Mouse (Mus musculus) heart, adult 2 months (tissue): ENCODE measurements around the gene Tmem138. TPM values are rescaled to one million over a fixed set of nuclear protein-coding genes. Genes with fewer than 3 reads are reported as not detected.

Experiments
- DNase-seq, 2 experiments: peaks; one replicate each; pipeline ENCODE4 v3.0.0; 2021
- H3K27ac ChIP-seq: fragments of 200-600 bp; 2 replicates; pipeline ENCODE4 v1.8.1; 2022
- H3K27me3 ChIP-seq: fragments of 200-500 bp; 2 replicates; pipeline ENCODE4 v1.6.1; 2012; ENCODE audit warnings: mild to moderate bottlenecking, low read length, inconsistent platforms, mixed read lengths; ENCODE audit not compliant: control insufficient read depth, insufficient read depth
- H3K36me3 ChIP-seq: fragments of 200-500 bp; 2 replicates; pipeline ENCODE4 v1.6.1; 2012; ENCODE audit warnings: low read length, inconsistent platforms; ENCODE audit not compliant: control insufficient read depth, insufficient read depth
- H3K4me1 ChIP-seq: fragments of 200-500 bp; 2 replicates; pipeline ENCODE4 v1.6.1; 2011; ENCODE audit warnings: low read length; ENCODE audit not compliant: control insufficient read depth, insufficient read depth
- H3K4me3 ChIP-seq: fragments of 200-600 bp; 2 replicates; pipeline ENCODE4 v1.8.1; 2022
- H3K79me2 ChIP-seq: fragments of 200-500 bp; replicated peaks from 2 replicates; pipeline ENCODE4 v1.6.1; 2012; ENCODE audit warnings: mild to moderate bottlenecking, inconsistent platforms, low read length, moderate library complexity, mixed read lengths; ENCODE audit not compliant: control insufficient read depth, insufficient read depth
- H3K9ac ChIP-seq: fragments of 200-500 bp; 2 replicates; pipeline ENCODE4 v1.6.1; 2012; ENCODE audit warnings: low read depth, mild to moderate bottlenecking, control low read depth, inconsistent platforms, low read length, mixed read lengths
- CTCF ChIP-seq: fragments of 200-600 bp; IDR thresholded peaks from 2 replicates; pipeline ENCODE4 v1.8.1; 2022; ENCODE audit warnings: antibody characterized with exemption, mild to moderate bottlenecking, moderate library complexity
- EP300 ChIP-seq: fragments of 200-500 bp; IDR thresholded peaks from 2 replicates; pipeline ENCODE4 v1.6.1; 2011; ENCODE audit warnings: low read depth, low read length, control low read depth; ENCODE audit not compliant: insufficient read depth
- POLR2A ChIP-seq: fragments of 200-500 bp; IDR thresholded peaks from 2 replicates; pipeline ENCODE4 v1.6.1; 2011; ENCODE audit warnings: mild to moderate bottlenecking, low read depth, low read length, control low read depth; ENCODE audit not compliant: insufficient read depth
- WGBS: fragments of 180-500 bp; shearing (Covaris S2); methylation state at CpG from one replicate; pipeline ENCODE4 v1.1.7; 2018; 5-methylcytosine and 5-hydroxymethylcytosine counted together
- intact Hi-C: fragments of 180-260 bp; cut with DNase I; formaldehyde crosslinking; loops from one replicate; pipeline ENCODE4 v1.15.1; 2025
- polyA plus RNA-seq: library from polyadenylated mRNA; depleted of rRNA; stranded (reverse); fragments of >200 nt; gene quantifications from 2 replicates; pipeline ENCODE4 v1.2.3, GENCODE M21; 2012
- total RNA-seq, 2 experiments: library from RNA; stranded (reverse); gene quantifications; 2 replicates each; pipeline ENCODE4 v1.2.3; 2021

Gene Tmem138
- total and polyA plus RNA-seq, 3 experiments, result 1.9 to 6.2 (median 2.7) TPM

- H3K27me3 ChIP-seq, result no peaks in the 10 kb centered on the region
- 78% methylated on average over 2 of the region's 2 CpGs for WGBS
Observed at GRCm38 (mm10) chr19:10557001-10557400, 20.2 kb downstream of the Tmem138 start.

GRCm38 (mm10) chr19:10555624-10556510, 21.3 kb downstream of the Tmem138 start, which contains the start of gene Tmem216:
Tmem216 (minus strand) TSS chr19:10556238.
- WGBS, result 1% methylated on average over 43 of the region's 43 CpGs
- H3K27ac ChIP-seq, result peak within 1 kb of the TSS; percentile 84
- TF ChIP-seq CTCF (peak; percentile 30; the same call in 1 of the 2 replicates), EP300 (0 out of 2 replicates have a peak, but pooled peaks have one; percentile 30), POLR2A (peak; percentile 80)

More at GRCm38 (mm10) chr19:10557001-10557400, 20.2 kb downstream of the Tmem138 start:
- TF ChIP-seq CTCF (no peak), EP300 (no peak), POLR2A (no peak)
- Histone ChIP-seq H3K4me1 (peaks cover 5% of the 10 kb centered on the region), H3K4me3 (no peak overlapping the region), H3K9ac (no peak overlapping the region), H3K36me3 (peaks cover 2% of the 10 kb centered on the region; the same call in 1 of the 2 replicates), H3K27ac (no peak overlapping the region), H3K79me2 (no peaks in the 10 kb centered on the region)
- intact Hi-C loops, result no loop called here
- DNase-seq, result no peak

GRCm38 (mm10) chr19:10539454-10539853, 37.7 kb downstream of the Tmem138 start:
- no peaks in the 10 kb centered on the region for H3K79me2 ChIP-seq
- H3K4me3 ChIP-seq, result no peak overlapping the region
- no peak overlapping the region for H3K9ac ChIP-seq
- no peak for DNase-seq
- TF ChIP-seq POLR2A, result no peak
- TF ChIP-seq EP300, result no peak
- no peak for TF ChIP-seq CTCF
- H3K36me3 ChIP-seq, result peaks cover 15% of the 10 kb centered on the region
- H3K4me1 ChIP-seq, result no peaks in the 10 kb centered on the region
- WGBS, result 77% methylated on average over 5 of the region's 5 CpGs
- no peaks in the 10 kb centered on the region for H3K27me3 ChIP-seq
- no peak overlapping the region for H3K27ac ChIP-seq
- intact Hi-C loops, result no loop called here

More at GRCm38 (mm10) chr19:10555624-10556510, 21.3 kb downstream of the Tmem138 start, which contains the start of gene Tmem216:
- no peaks in the 10 kb centered on the region for H3K79me2 ChIP-seq
- H3K4me3 ChIP-seq, result peak within 1 kb of the TSS; percentile 84
- H3K9ac ChIP-seq, result peak within 1 kb of the TSS; percentile 62
- H3K4me1 ChIP-seq, result 0 out of 2 replicates have a peak, but pooled peaks cover 2% of the 10 kb centered on the region
- peaks cover 2% of the 10 kb centered on the region; the same call in 1 of the 2 replicates for H3K36me3 ChIP-seq
- H3K27me3 ChIP-seq, result no peaks in the 10 kb centered on the region
- intact Hi-C loops, result loop anchor here (1.0 to 2.0 kb wide), 3 partner anchors 21 to 49 kb away; partner anchors contain the start of genes Cpsf7, Cyb561a3, Ddb1 and Tkfc
- DNase-seq, result peak; percentile 88 to 90

- H3K4me1 ChIP-seq, result peaks cover 10% of the 10 kb centered on the region
Observed at GRCm38 (mm10) chr19:10530082-10530481, 47.1 kb downstream of the Tmem138 start.

GRCm38 (mm10) chr19:10525910-10526309, 51.3 kb downstream of the Tmem138 start, which contains the start of gene Sdhaf2:
Sdhaf2 (minus strand) TSS chr19:10526142.
- peaks cover 10% of the 10 kb centered on the region for H3K4me1 ChIP-seq
- intact Hi-C loops, result loop anchor here (1.0 to 10.0 kb wide), 4 partner anchors 29 to 1479 kb away; partner anchors contain the start of genes Cyb561a3 and Tmem138
- TF ChIP-seq EP300, result no peak
- TF ChIP-seq POLR2A, result no peak
- peak; percentile 70 for TF ChIP-seq CTCF
- WGBS, result under 1% methylated on average over 11 of the region's 11 CpGs
- H3K9ac ChIP-seq, result peak within 1 kb of the TSS; percentile 95
- H3K36me3 ChIP-seq, result peaks cover 29% of the 10 kb centered on the region
- peak within 1 kb of the TSS; percentile 87 for H3K4me3 ChIP-seq
- H3K27ac ChIP-seq, result peak within 1 kb of the TSS; percentile 99
- no peak for DNase-seq
- peaks cover 6% of the 10 kb centered on the region; the same call in 1 of the 2 replicates for H3K79me2 ChIP-seq
- no peaks in the 10 kb centered on the region for H3K27me3 ChIP-seq

More at GRCm38 (mm10) chr19:10530082-10530481, 47.1 kb downstream of the Tmem138 start:
- intact Hi-C loops, result no loop called here
- no peak overlapping the region for H3K27ac ChIP-seq
- peaks cover 29% of the 10 kb centered on the region for H3K36me3 ChIP-seq
- no peak overlapping the region for H3K9ac ChIP-seq
- no peak overlapping the region for H3K4me3 ChIP-seq
- WGBS, result 98% methylated on average over 1 of the region's 1 CpGs
- H3K27me3 ChIP-seq, result no peaks in the 10 kb centered on the region
- TF ChIP-seq POLR2A (no peak), CTCF (peak; percentile 47)
- H3K79me2 ChIP-seq, result peaks cover 7% of the 10 kb centered on the region; the same call in 1 of the 2 replicates
- no peak for DNase-seq
